Mouse (Mus musculus) heart, adult 2 months (tissue): ENCODE data around the gene Tbc1d10a. TPM values are rescaled to one million over a fixed set of nuclear protein-coding genes. Genes with fewer than 3 reads are reported as not detected.

Experiments used
- DNase-seq, 2 experiments: peaks; one replicate each; pipeline ENCODE4 v3.0.0; 2021
- H3K27ac ChIP-seq: fragments of 200-600 bp; 2 replicates; pipeline ENCODE4 v1.8.1; 2022
- H3K27me3 ChIP-seq: fragments of 200-500 bp; 2 replicates; pipeline ENCODE4 v1.6.1; 2012; ENCODE audit warnings: mild to moderate bottlenecking, low read length, inconsistent platforms, mixed read lengths; ENCODE audit not compliant: control insufficient read depth, insufficient read depth
- H3K36me3 ChIP-seq: fragments of 200-500 bp; 2 replicates; pipeline ENCODE4 v1.6.1; 2012; ENCODE audit warnings: low read length, inconsistent platforms; ENCODE audit not compliant: control insufficient read depth, insufficient read depth
- H3K4me1 ChIP-seq: fragments of 200-500 bp; 2 replicates; pipeline ENCODE4 v1.6.1; 2011; ENCODE audit warnings: low read length; ENCODE audit not compliant: control insufficient read depth, insufficient read depth
- H3K4me3 ChIP-seq: fragments of 200-600 bp; 2 replicates; pipeline ENCODE4 v1.8.1; 2022
- H3K79me2 ChIP-seq: fragments of 200-500 bp; replicated peaks from 2 replicates; pipeline ENCODE4 v1.6.1; 2012; ENCODE audit warnings: mild to moderate bottlenecking, inconsistent platforms, low read length, moderate library complexity, mixed read lengths; ENCODE audit not compliant: control insufficient read depth, insufficient read depth
- H3K9ac ChIP-seq: fragments of 200-500 bp; 2 replicates; pipeline ENCODE4 v1.6.1; 2012; ENCODE audit warnings: low read depth, mild to moderate bottlenecking, control low read depth, inconsistent platforms, low read length, mixed read lengths
- CTCF ChIP-seq: fragments of 200-600 bp; IDR thresholded peaks from 2 replicates; pipeline ENCODE4 v1.8.1; 2022; ENCODE audit warnings: antibody characterized with exemption, mild to moderate bottlenecking, moderate library complexity
- EP300 ChIP-seq: fragments of 200-500 bp; IDR thresholded peaks from 2 replicates; pipeline ENCODE4 v1.6.1; 2011; ENCODE audit warnings: low read depth, low read length, control low read depth; ENCODE audit not compliant: insufficient read depth
- POLR2A ChIP-seq: fragments of 200-500 bp; IDR thresholded peaks from 2 replicates; pipeline ENCODE4 v1.6.1; 2011; ENCODE audit warnings: mild to moderate bottlenecking, low read depth, low read length, control low read depth; ENCODE audit not compliant: insufficient read depth
- WGBS: fragments of 180-500 bp; shearing (Covaris S2); methylation state at CpG from one replicate; pipeline ENCODE4 v1.1.7; 2018; 5-methylcytosine and 5-hydroxymethylcytosine counted together
- intact Hi-C: fragments of 180-260 bp; cut with DNase I; formaldehyde crosslinking; loops from one replicate; pipeline ENCODE4 v1.15.1; 2025
- polyA plus RNA-seq: library from polyadenylated mRNA; depleted of rRNA; stranded (reverse); fragments of >200 nt; gene quantifications from 2 replicates; pipeline ENCODE4 v1.2.3, GENCODE M21; 2012
- total RNA-seq, 2 experiments: library from RNA; stranded (reverse); gene quantifications; 2 replicates each; pipeline ENCODE4 v1.2.3; 2021

Tbc1d10a gene
- total and polyA plus RNA-seq, 3 experiments: 10.1 to 17.3 (median 10.7) TPM

DNA sequence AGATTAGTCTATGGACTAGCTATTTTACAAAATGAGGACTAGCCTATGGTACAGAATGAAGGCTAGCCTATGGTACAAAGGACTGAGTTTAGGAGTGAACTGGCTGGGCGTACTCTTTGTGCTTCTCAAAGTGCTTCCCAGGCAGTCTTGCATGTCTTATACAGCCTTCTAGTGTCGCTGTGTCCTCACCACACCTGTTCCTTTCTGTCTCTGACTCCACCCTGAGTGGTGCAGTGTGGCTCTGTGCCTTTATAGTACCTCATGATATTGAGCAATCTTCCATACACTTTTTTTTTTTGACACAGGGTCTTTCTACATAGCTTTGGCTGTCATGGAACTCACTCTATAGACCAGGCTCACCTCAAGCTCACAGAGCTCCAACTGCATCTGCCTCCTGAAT is 44.8 kb downstream of the Tbc1d10a start:
- H3K9ac ChIP-seq: no peak overlapping the region
- intact Hi-C loops: no loop called here
- no peaks in the 10 kb centered on the region for H3K79me2 ChIP-seq
- 86% methylated on average over 2 of the region's 2 CpGs for WGBS
- TF ChIP-seq EP300 (no peak), CTCF (no peak), POLR2A (no peak)
- peaks cover 3% of the 10 kb centered on the region for H3K4me1 ChIP-seq
- H3K27me3 ChIP-seq: no peaks in the 10 kb centered on the region
- no peak overlapping the region for H3K4me3 ChIP-seq
- H3K27ac ChIP-seq: no peak overlapping the region
- DNase-seq: no peak
- no peaks in the 10 kb centered on the region for H3K36me3 ChIP-seq

DNA sequence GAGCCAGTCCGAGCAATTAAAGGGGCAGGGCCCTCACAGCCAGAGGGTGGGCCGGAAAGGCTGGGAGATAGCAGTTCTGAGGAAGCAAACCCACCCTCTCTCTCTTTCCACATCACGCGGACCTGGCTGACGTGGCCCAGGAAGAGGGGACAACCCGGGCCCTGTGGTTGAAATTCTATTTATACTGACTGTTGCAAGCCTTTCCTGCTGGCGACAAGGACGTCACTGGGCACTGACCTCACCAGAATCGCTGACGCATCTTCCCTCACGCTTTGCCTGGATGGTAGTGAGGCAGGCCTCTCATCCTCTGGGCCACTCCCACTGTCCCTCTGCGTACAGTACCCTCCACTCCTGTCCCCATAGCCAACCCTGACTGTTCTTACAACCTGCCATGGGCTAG is 46.1 kb downstream of the Tbc1d10a start:
- Histone ChIP-seq H3K4me1 (peaks cover 3% of the 10 kb centered on the region), H3K27ac (no peak overlapping the region), H3K36me3 (no peaks in the 10 kb centered on the region), H3K4me3 (no peak overlapping the region), H3K9ac (no peak overlapping the region), H3K27me3 (no peaks in the 10 kb centered on the region), H3K79me2 (no peaks in the 10 kb centered on the region)
- TF ChIP-seq CTCF (no peak), POLR2A (no peak), EP300 (no peak)
- intact Hi-C loops: no loop called here
- peak in 1 of 2 experiments; percentile 54 for DNase-seq
- 37% methylated on average over 12 of the region's 12 CpGs for WGBS

DNA sequence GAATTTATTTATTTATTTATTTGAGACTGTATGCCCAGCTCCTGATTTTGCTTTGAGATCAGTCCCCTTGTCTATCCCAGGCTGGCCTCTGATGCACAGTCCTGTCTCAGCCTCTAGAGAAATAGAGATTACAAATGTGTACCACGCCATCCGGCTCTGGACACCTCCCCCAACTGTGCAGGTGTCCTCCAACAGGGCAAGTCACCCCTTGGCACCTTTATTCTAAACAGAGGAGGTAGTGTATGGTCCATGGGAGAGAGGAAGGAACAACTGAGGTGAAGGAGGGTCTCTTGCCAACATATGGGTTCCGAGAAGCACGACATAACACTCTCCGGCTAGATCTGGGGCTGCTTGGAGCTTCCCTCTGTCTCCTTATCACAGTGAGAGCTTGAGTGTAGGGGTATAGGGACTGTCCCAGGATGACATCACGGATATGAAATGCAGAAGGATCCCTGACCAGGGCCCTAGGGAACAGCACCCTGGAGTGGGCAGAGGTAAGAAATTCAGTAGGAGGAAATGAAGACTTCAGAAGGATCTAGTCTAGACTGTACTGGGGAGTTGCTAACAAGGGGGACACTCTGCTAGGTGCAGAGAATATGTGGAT is 48.6 kb downstream of the Tbc1d10a start:
- intact Hi-C loops: no loop called here

DNA sequence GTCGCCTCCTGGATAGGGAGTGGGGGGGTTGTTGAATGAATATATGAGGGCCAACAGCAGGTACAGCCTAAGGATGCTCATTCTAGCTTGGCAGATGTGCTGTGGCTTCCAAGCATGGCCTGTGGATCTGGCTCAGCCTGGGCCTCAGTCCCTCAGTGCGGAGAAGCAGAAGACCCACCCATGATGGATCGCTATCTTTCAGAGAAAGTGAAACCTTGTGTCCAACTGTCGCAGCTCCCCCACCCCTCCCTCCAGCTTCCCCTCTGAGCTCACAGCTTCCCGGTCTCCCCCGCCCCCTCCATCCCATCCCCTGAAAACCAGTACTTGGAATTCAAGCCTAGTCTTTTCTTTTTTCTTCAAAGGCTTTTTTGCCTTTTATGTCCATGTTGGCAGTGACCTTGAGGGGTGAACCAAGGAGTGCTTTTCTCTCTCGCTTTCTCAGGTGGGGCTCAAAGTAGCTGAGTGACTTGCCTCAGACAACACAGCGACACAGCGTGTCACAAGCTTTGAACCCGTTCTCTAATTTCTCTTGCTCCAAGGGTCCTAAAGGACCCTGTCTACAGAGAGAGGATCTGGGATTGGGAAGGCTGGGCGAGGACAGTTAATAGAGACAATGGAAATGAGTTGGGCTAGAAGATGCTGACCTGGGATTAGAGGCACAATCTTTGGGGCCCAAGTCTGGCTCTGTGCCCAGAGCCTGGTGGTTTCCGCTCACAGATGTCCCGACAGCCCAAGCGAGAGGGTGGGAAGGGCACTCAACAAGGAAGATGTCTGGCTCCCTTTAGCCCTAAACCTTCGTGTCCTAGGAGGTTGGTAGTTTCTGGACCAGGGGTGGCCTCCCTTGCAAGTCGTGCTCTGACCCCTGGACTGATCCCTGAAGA is 49.3 kb downstream of the Tbc1d10a start, which contains the start of gene Osm:
Gene Osm (plus strand): TSS at position 756 of the 881 bp plus-strand sequence.
- H3K9ac ChIP-seq: no peak within 1 kb of the TSS
- H3K27ac ChIP-seq: no peak within 1 kb of the TSS
- DNase-seq: peak; percentile 42 to 70
- no peaks in the 10 kb centered on the region for H3K79me2 ChIP-seq
- WGBS: 69% methylated on average over 16 of the region's 16 CpGs
- intact Hi-C loops: no loop called here
- no peaks in the 10 kb centered on the region for H3K36me3 ChIP-seq
- no peaks in the 10 kb centered on the region for H3K4me1 ChIP-seq
- TF ChIP-seq POLR2A: no peak
- no peak for TF ChIP-seq CTCF
- no peak for TF ChIP-seq EP300
- H3K4me3 ChIP-seq: no peak within 1 kb of the TSS
- no peaks in the 10 kb centered on the region; the same call in 1 of the 2 replicates for H3K27me3 ChIP-seq

More for the DNA sequence above, 48.6 kb downstream of the Tbc1d10a start:
- Histone ChIP-seq H3K4me3 (no peak overlapping the region), H3K79me2 (no peaks in the 10 kb centered on the region), H3K9ac (no peak overlapping the region), H3K4me1 (no peaks in the 10 kb centered on the region), H3K36me3 (no peaks in the 10 kb centered on the region), H3K27me3 (no peaks in the 10 kb centered on the region; the same call in 1 of the 2 replicates), H3K27ac (no peak overlapping the region)
- TF ChIP-seq POLR2A: no peak
- TF ChIP-seq EP300: no peak
- TF ChIP-seq CTCF: no peak
- WGBS: 88% methylated on average over 6 of the region's 6 CpGs
- no peak for DNase-seq

DNA sequence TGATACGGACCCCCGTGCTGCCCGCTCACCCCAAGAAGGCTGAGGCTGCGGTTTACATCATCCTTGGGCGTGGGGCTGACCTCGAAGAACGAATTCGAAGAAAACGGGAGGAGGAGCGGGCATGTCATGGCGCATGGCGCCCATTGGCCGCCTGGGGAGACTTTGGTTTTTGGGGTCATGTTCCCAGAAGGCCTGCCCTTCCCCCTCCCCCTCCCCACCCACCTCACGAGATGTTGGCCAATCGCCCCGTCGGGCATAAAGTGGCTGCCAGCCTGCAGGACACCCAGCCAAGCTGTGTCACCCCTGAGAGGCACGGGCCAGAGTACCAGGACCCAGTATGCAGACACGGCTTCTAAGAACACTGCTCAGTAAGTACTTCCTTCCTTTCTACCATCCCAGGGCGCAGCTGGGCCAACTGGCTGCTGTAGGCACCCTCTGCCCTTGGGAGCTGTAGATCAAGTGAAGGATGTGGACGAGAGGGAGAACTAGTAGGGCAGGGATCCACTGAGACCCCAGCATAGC is 50.0 kb downstream of the Tbc1d10a start:
- H3K4me3 ChIP-seq: no peak overlapping the region
- H3K4me1 ChIP-seq: no peaks in the 10 kb centered on the region
- WGBS: 83% methylated on average over 21 of the region's 21 CpGs
- no peaks in the 10 kb centered on the region; the same call in 1 of the 2 replicates for H3K27me3 ChIP-seq
- intact Hi-C loops: no loop called here
- no peaks in the 10 kb centered on the region for H3K36me3 ChIP-seq
- TF ChIP-seq POLR2A (no peak), CTCF (no peak)
- H3K27ac ChIP-seq: no peak overlapping the region
- H3K79me2 ChIP-seq: no peaks in the 10 kb centered on the region
- no peak overlapping the region for H3K9ac ChIP-seq
- peak in 1 of 2 experiments; percentile 22 for DNase-seq
